Mouse (Mus musculus) granulocyte monocyte progenitor cell, adult 5-6 weeks (primary cell): Measurements from ENCODE around the gene Txnrd3. TPM values are rescaled to one million over a fixed set of nuclear protein-coding genes. Genes with fewer than 3 reads are reported as not detected.

Source experiments
- ATAC-seq: replicated peaks from 2 replicates; pipeline ENCODE4 v1.8.0; 2016; ENCODE audit warnings: mild to moderate bottlenecking, moderate TSS enrichment, inconsistent platforms; ENCODE audit not compliant: poor library complexity, severe bottlenecking
- total RNA-seq, 2 experiments: library from RNA; stranded (forward) in 1 of 2; stranded (reverse) in 1 of 2; fragments of 200-712, 200-1000 nt in 1 of 2; fragments of >200 nt in 1 of 2; fragmentation: Nextera tagmentation in 1 of 2; gene quantifications; 2 replicates each; pipeline ENCODE4 v1.2.3; 2014 to 2017

Gene Txnrd3
- total RNA-seq, 2 experiments from 2014 or later = 6.0 to 7.6 TPM

DNA sequence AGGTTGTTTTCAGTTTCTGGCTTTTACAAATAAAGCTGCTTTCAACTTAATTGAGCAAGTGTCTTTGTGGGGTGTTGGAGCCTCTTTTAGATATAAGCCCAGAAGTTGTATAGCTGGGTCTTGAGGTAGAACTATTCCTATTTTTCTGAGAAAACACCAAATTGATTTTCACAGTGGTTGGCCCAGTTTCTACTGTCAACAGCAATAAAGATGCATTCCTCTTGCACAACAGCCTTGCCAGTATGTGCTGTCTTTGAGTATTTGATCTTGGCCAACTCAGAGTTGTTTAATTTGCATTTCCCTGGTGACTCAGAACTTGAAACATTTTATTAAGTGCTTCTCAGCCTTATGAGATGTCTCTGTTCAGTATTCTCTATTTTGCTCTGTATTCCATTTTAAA lies 74.3 kb downstream of the Txnrd3 start:
- no peak for ATAC-seq

Other genes with a start within 250 kb of the Txnrd3 start
- 9.8 and 13.5 TPM in 2 replicates for gene Chchd6, start 48.3 kb upstream of the Txnrd3 start, total RNA-seq (2014; fragmentation: Nextera tagmentation)
- 10.6 and 15.3 TPM in 2 replicates for gene Chchd6, start 48.3 kb upstream of the Txnrd3 start, total RNA-seq (2017)
- not detected in 2 replicates for gene Vmn1r40, start 63.6 kb downstream of the Txnrd3 start, total RNA-seq (2014; fragmentation: Nextera tagmentation)
- not detected in 2 replicates for gene Vmn1r40, start 63.6 kb downstream of the Txnrd3 start, total RNA-seq (2017)
- not detected in 2 replicates for gene Vmn1r41, start 96.8 kb downstream of the Txnrd3 start, total RNA-seq (2014; fragmentation: Nextera tagmentation)
- gene Vmn1r41, start 96.8 kb downstream of the Txnrd3 start, total RNA-seq (2017) = not detected in 2 replicates
- not detected in 2 replicates for gene Vmn1r42, start 232.4 kb downstream of the Txnrd3 start, total RNA-seq (2014; fragmentation: Nextera tagmentation)
- gene Vmn1r42, start 232.4 kb downstream of the Txnrd3 start, total RNA-seq (2017) = not detected in 2 replicates
- not detected in 2 replicates for gene Vmn1r43, start 232.4 kb downstream of the Txnrd3 start, total RNA-seq (2014; fragmentation: Nextera tagmentation)
- not detected in 2 replicates for gene Vmn1r43, start 232.4 kb downstream of the Txnrd3 start, total RNA-seq (2017)
- not detected in 2 replicates for gene Vmn1r44, start 239.7 kb downstream of the Txnrd3 start, total RNA-seq (2014; fragmentation: Nextera tagmentation)
- gene Vmn1r44, start 239.7 kb downstream of the Txnrd3 start, total RNA-seq (2017) = not detected in 2 replicates